Mouse (Mus musculus): ENCODE measurements around the gene Crb1. TPM values are rescaled to one million over a fixed set of nuclear protein-coding genes. Genes with fewer than 3 reads are reported as not detected.

Crb1 gene
- polyA plus RNA-seq, 1 experiment = not detected

DNA sequence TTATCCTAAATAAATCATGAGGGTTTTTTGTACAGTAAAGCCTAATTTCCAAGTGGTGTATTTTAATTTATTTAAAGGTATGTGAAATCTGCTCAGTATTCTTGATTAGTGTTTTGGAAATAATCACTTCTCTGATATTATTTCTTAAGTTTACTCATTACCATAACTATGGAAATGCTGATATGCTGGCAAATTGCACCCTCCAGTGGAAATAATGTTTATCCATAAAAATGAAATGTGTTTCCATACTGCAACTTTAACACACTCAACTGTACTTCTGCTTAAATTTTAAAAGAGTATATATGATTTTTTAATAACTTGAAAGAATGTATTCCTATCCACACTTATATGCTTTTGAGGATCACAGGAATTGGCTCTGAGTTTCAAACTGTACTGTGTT, 28.9 kb upstream of the Crb1 start:
- no peak for TF ChIP-seq CTCF (IDR thresholded peaks at IDR 0.05; ENCODE audit: insufficient read depth, low read depth, low read length)
- no peak for TF ChIP-seq POLR2A (IDR thresholded peaks at IDR 0.05; ENCODE audit: insufficient read depth, low read depth, low read length)
- no peak overlapping the region for H3K27ac ChIP-seq (ENCODE audit: insufficient read depth, low read depth, low read length)
- H3K4me1 ChIP-seq (ENCODE audit: control insufficient read depth, insufficient read depth, low read length) = no peaks in the 10 kb centered on the region
- H3K4me3 ChIP-seq (ENCODE audit: insufficient read depth, low read depth, low read length) = no peak overlapping the region

DNA sequence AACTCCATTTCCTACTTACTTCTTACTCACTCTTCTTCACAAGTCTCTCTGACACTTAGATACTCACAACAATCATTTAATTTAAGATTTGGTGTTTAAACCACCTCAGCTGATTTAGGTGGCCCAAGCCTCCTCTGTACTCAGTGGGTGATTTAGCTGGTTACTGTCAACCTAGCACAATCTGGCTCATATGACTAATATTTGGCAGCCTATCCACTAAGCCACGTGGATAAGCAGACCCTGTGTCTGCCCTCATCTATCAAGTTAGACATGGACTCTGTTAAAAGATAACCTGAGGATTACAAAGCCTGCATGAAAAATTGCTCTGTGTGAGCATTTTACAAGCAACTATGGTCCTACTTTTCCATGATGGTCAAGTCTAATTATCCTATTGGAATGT, 19.7 kb upstream of the Crb1 start:
- H3K4me3 ChIP-seq (ENCODE audit: insufficient read depth, low read depth, low read length) = no peak overlapping the region
- WGBS = 62% methylated on average over 1 of the region's 1 CpGs
- no peak overlapping the region for H3K27ac ChIP-seq (ENCODE audit: insufficient read depth, low read depth, low read length)
- H3K4me1 ChIP-seq (ENCODE audit: control insufficient read depth, insufficient read depth, low read length) = no peaks in the 10 kb centered on the region
- TF ChIP-seq CTCF (IDR thresholded peaks at IDR 0.05; ENCODE audit: insufficient read depth, low read depth, low read length) (no peak), POLR2A (IDR thresholded peaks at IDR 0.05; ENCODE audit: insufficient read depth, low read depth, low read length) (no peak)

DNA sequence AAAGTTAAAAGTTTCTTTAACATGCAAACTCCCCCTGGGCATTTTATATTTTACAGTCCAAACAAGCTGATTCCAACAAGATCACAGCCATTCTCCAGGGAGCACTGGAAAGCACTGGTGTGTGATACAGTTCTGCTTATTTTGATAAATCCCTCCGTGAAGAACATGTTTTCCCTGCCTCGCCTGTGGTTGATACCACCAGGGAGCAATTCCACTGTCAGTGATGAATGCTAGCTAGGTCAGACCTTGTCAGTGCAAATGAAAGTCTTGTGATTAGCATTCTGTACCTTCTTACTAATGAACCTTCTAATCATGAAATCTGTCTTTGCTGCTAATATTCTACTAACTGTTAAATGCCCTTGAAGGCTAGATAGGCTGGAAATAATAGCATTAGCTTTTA, 14.8 kb upstream of the Crb1 start:
- no peak for TF ChIP-seq CTCF (IDR thresholded peaks at IDR 0.05; ENCODE audit: insufficient read depth, low read depth, low read length)
- TF ChIP-seq POLR2A (IDR thresholded peaks at IDR 0.05; ENCODE audit: insufficient read depth, low read depth, low read length) = no peak
- Histone ChIP-seq H3K4me1 (ENCODE audit: control insufficient read depth, insufficient read depth, low read length) (no peaks in the 10 kb centered on the region), H3K27ac (ENCODE audit: insufficient read depth, low read depth, low read length) (no peak overlapping the region), H3K4me3 (ENCODE audit: insufficient read depth, low read depth, low read length) (no peak overlapping the region)
- WGBS = 55% methylated on average over 2 of the region's 2 CpGs

DNA sequence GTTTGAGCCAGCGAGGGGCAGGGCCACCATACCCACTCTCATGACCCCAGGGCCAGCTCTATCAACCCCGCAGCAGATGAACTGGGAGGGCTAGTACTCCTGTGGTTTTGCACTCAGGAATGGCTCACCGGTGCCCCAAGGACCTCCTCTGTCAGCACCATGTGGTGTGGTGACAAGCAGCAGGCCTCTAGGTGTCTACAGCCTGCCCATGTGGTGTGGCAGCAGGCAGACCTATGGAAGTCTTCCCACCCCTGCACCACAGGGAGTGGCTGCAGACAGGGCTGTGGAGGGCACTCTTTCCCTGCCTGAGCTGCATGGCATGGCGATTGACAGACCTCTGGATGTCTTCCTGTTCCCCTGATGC, 2.7 kb upstream of the Crb1 start:
- Histone ChIP-seq H3K27ac (ENCODE audit: insufficient read depth, low read depth, low read length) (no peak overlapping the region), H3K4me1 (ENCODE audit: control insufficient read depth, insufficient read depth, low read length) (0 out of 2 replicates have a peak, but pooled peaks cover 2% of the 10 kb centered on the region), H3K4me3 (ENCODE audit: insufficient read depth, low read depth, low read length) (no peak overlapping the region)
- 40% methylated on average over 4 of the region's 4 CpGs for WGBS
- TF ChIP-seq POLR2A (IDR thresholded peaks at IDR 0.05; ENCODE audit: insufficient read depth, low read depth, low read length) = no peak
- no peak for TF ChIP-seq CTCF (IDR thresholded peaks at IDR 0.05; ENCODE audit: insufficient read depth, low read depth, low read length)

DNA sequence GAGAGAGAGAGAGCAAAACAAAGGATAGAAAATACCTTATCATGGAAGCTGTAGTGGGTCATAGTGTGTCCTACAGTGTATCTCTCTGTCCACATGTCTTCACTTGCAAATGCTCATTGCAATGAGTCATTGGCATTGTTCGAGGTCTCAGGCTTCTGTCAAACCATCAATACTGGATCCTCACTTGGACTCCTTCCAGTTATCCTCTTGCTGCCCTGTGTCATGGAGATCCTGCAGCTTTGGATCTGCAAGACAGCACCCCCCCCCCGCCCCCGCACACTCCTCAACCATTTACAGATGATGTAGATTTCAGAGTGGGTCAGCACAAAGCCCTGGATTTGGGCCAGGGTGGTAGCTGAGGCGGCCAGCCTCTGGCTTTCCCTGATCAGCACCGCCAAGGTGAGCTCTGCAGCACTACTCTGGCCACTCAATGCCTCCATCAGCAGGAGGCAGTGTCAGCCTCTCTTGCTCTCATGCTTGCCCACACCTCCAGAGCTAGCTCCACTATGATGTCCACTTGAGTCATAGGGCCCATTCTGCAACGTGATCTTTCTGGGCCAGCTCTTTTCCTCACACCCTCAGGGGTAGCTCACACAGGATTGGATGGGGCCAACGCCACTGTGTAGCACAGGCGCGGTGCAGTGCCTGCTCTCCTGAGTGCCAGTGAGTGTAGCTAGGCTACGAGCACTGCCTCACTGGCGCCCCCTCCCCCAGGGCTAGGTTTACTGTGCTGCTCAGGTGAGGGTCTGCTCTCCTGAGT, 2.1 kb upstream of the Crb1 start:
- WGBS = 38% methylated on average over 11 of the region's 11 CpGs
- TF ChIP-seq CTCF (IDR thresholded peaks at IDR 0.05; ENCODE audit: insufficient read depth, low read depth, low read length) (no peak), POLR2A (IDR thresholded peaks at IDR 0.05; ENCODE audit: insufficient read depth, low read depth, low read length) (no peak)
- Histone ChIP-seq H3K4me1 (ENCODE audit: control insufficient read depth, insufficient read depth, low read length) (0 out of 2 replicates have a peak, but pooled peaks cover 2% of the 10 kb centered on the region), H3K27ac (ENCODE audit: insufficient read depth, low read depth, low read length) (no peak overlapping the region), H3K4me3 (ENCODE audit: insufficient read depth, low read depth, low read length) (no peak overlapping the region)

DNA sequence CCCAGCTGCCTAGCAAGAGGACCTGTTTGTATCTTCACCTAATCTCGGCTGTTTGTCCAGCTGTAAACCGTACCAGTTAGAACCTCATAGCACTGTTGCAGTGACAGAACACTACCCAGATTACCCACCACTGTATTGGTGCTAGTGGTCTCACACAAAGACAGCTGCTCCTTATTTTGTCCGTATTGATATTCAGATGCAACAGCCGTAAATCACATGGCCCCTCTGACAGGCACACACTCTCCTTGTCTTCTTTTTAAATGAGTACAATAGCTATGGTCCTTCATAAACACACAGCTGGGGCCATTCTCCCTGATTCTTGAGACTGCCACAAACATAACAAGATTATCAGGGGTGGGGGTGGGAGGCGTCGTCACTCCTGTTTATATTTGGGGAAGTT, 1.0 kb downstream of the Crb1 start:
- Histone ChIP-seq H3K27ac (ENCODE audit: insufficient read depth, low read depth, low read length) (no peak overlapping the region), H3K4me1 (ENCODE audit: control insufficient read depth, insufficient read depth, low read length) (0 out of 2 replicates have a peak, but pooled peaks cover 2% of the 10 kb centered on the region), H3K4me3 (ENCODE audit: insufficient read depth, low read depth, low read length) (no peak overlapping the region)
- WGBS = 25% methylated on average over 6 of the region's 6 CpGs
- TF ChIP-seq POLR2A (IDR thresholded peaks at IDR 0.05; ENCODE audit: insufficient read depth, low read depth, low read length) (no peak), CTCF (IDR thresholded peaks at IDR 0.05; ENCODE audit: insufficient read depth, low read depth, low read length) (no peak)

DNA sequence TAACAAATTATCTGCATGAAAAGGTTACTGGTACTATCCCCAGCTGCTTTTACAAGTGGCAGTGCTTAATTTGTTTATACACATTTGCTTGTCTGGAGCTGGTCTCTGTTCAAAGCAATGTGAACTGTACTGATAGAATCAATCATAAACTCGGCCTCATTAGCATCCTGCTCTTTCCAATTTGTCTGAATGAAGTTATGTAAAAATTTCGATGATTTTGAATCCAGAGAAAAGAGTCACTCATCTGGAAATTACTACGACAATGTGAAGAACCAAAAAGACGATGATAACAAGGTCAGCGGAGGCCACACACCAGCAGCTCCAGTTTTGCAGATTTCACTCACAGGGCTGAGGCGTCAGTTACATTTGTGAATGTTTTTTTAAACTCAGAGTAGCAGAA, 5.6 kb downstream of the Crb1 start:
- no peak overlapping the region for H3K4me3 ChIP-seq (ENCODE audit: insufficient read depth, low read depth, low read length)
- TF ChIP-seq POLR2A (IDR thresholded peaks at IDR 0.05; ENCODE audit: insufficient read depth, low read depth, low read length) (no peak), CTCF (IDR thresholded peaks at IDR 0.05; ENCODE audit: insufficient read depth, low read depth, low read length) (no peak)
- 69% methylated on average over 6 of the region's 6 CpGs for WGBS
- H3K4me1 ChIP-seq (ENCODE audit: control insufficient read depth, insufficient read depth, low read length) = no peaks in the 10 kb centered on the region
- no peak overlapping the region for H3K27ac ChIP-seq (ENCODE audit: insufficient read depth, low read depth, low read length)

DNA sequence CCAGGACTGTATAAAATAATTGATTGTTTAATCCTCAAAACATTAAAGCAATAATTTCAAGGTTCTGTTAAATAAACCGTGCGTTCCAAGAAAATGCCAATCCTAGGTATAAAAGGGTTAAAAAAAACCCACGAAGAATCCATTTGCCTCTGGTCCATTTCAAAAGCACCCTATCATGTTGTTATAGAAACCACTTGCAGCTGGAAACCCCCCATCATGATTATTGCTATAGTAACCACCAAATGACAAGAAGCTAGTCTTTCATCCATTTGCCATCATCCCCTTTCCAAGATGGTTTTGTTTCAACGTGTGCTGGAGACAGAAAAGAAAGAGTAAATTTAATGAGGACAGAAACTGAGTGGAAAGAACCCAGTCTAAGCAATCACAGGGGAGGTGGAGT, 28.3 kb downstream of the Crb1 start:
- TF ChIP-seq CTCF (IDR thresholded peaks at IDR 0.05; ENCODE audit: insufficient read depth, low read depth, low read length) = no peak
- TF ChIP-seq POLR2A (IDR thresholded peaks at IDR 0.05; ENCODE audit: insufficient read depth, low read depth, low read length) = no peak
- WGBS = 43% methylated on average over 4 of the region's 4 CpGs
- no peak overlapping the region for H3K4me3 ChIP-seq (ENCODE audit: insufficient read depth, low read depth, low read length)
- H3K4me1 ChIP-seq (ENCODE audit: control insufficient read depth, insufficient read depth, low read length) = no peaks in the 10 kb centered on the region
- no peak overlapping the region for H3K27ac ChIP-seq (ENCODE audit: insufficient read depth, low read depth, low read length)

DNA sequence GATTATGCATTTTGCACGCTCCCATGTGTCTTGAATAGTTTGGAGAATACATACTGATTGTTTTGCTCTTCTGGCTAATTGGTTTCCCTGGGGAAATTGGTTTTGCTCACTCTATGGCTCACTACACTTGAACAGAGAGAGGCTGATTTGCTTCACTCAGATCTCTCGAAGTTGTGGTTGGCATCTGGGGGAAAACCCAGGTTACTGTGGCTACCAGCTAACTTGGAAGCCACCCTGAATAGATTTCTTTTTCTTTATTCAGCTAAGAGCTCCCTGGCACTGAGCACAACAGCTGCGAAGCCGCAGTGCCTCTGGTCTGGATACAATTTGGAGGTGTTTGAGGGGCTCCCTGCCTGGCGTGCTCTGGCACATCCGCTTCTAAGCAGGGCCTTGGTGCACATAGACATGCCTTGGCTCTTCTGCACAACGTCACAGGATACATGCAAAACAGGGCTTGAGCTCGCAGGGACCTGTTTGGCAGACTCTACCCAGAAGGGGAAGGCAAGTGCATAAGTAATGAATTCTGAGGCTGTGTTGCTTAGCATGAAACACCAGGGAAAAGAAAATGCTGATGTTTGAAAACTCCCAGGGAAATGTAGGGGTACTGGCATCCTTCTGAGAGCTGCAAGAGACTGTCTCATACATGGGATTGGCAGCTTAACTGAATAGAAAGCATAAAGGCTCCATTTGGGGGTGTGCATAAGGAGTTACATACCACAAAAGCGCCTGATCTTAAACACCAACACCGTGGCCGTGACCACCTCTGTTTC, 30.1 kb downstream of the Crb1 start:
- H3K4me3 ChIP-seq (ENCODE audit: insufficient read depth, low read depth, low read length) = no peak overlapping the region
- no peak overlapping the region for H3K27ac ChIP-seq (ENCODE audit: insufficient read depth, low read depth, low read length)
- 44% methylated on average over 11 of the region's 11 CpGs for WGBS
- H3K4me1 ChIP-seq (ENCODE audit: control insufficient read depth, insufficient read depth, low read length) = no peaks in the 10 kb centered on the region
- TF ChIP-seq POLR2A (IDR thresholded peaks at IDR 0.05; ENCODE audit: insufficient read depth, low read depth, low read length) = no peak
- no peak for TF ChIP-seq CTCF (IDR thresholded peaks at IDR 0.05; ENCODE audit: insufficient read depth, low read depth, low read length)

Measured in olfactory bulb, adult 2 months (tissue).